Comparison of ENCODE assay signal across 10 mouse cellular contexts in genomic region chr4:132733071-132733770, GRCm38 (mm10). TPM values are rescaled to one million over a fixed set of nuclear protein-coding genes. Genes with fewer than 3 reads are reported as not detected.
A peak's percentile ranks its signal among the peaks of the same experiment; 100 is the strongest.
DNase-seq lines count a peak whose midpoint lies in the region; ATAC-seq and TF ChIP-seq lines count a peak whose summit lies in the region.
"Had no signal": no experiment of that assay in that cellular context is flagged by ENCODE, and none has a peak within 500 bp of the region (broad histone marks: within the 10 kb centered on the region; RNA-seq: fewer than 3 reads in every experiment).

No protein-coding gene starts in this region.

- no peaks in the 10 kb centered on the region for H3K9me3 ChIP-seq in lung, postnatal 0 days (ENCODE audit: low read length)
- H3K9me3 ChIP-seq in ES-E14 (ENCODE audit: control insufficient read depth, insufficient read depth, low read depth, low read length) = no peaks in the 10 kb centered on the region
- no peaks in the 10 kb centered on the region for H3K9me3 ChIP-seq in liver, embryonic 15.5 days (replicated peaks)
- H3K9me3 ChIP-seq: embryonic facial prominence, embryonic 15.5 days had no signal

- DNase-seq in heart, adult 11 months = peak; percentile 90
- DNase-seq in heart, adult 18-20 months = no peak
- DNase-seq in lung, postnatal 0 days (ENCODE audit: low spot score) = no peak
- no peak for DNase-seq in lung, postnatal 14 days
- no peak for DNase-seq in ES-E14 (ENCODE audit: low read depth, low spot score)
- DNase-seq in natural killer cell, adult 2 months (ENCODE audit: low spot score in 2 of 2) = no peak
- DNase-seq in right cerebral cortex, postnatal 25 days = no peak

- 92% methylated on average over 25 of the region's 25 CpGs for WGBS in lung, postnatal 0 days
- 81% methylated on average over 25 of the region's 25 CpGs for WGBS in liver, embryonic 15.5 days (ENCODE audit: insufficient replicate concordance)

- TF ChIP-seq CTCF in lung, postnatal 0 days (IDR thresholded peaks at IDR 0.05) = peak; percentile 19; the same call in 1 of the 2 replicates

- H3K27me3 ChIP-seq in lung, postnatal 0 days (replicated peaks; ENCODE audit: insufficient read depth, low read length) = no peaks in the 10 kb centered on the region
- H3K27me3 ChIP-seq in liver, embryonic 15.5 days = no peaks in the 10 kb centered on the region
- H3K27me3 ChIP-seq: CH12.LX; embryonic facial prominence, embryonic 15.5 days had no signal

- no peak overlapping the region for H3K9ac ChIP-seq in lung, postnatal 0 days (replicated peaks; ENCODE audit: low read depth)
- peak overlapping the region; percentile 75 for H3K9ac ChIP-seq in ES-E14 (ENCODE audit: insufficient read depth, low read depth, low read length, poor library complexity, severe bottlenecking)
- no peak overlapping the region for H3K9ac ChIP-seq in liver, embryonic 15.5 days

- no peak for TF ChIP-seq EP300 in lung, postnatal 0 days (IDR thresholded peaks at IDR 0.05)

- in situ Hi-C loops in ES-E14 (cut with MboI; ENCODE audit: low sequenced_read_pairs in 2 of 2, unreplicated experiment in 2 of 2) = no loop called here

- H3K4me3 ChIP-seq in lung, postnatal 0 days (ENCODE audit: low read depth, low read length) = no peak overlapping the region
- H3K4me3 ChIP-seq in ES-E14 (ENCODE audit: insufficient read depth in 1 of 2, low read depth in 1 of 2, low read length in 2 of 2, poor library complexity in 1 of 2, severe bottlenecking in 1 of 2) = peak overlapping the region; percentile 38 to 70; a peak in 3 of 4 replicates
- H3K4me3 ChIP-seq in liver, embryonic 15.5 days (replicated peaks) = no peak overlapping the region

- no peak overlapping the region for H3K4me2 ChIP-seq in lung, postnatal 0 days (replicated peaks; ENCODE audit: low read depth, low read length)
- H3K4me2 ChIP-seq in liver, embryonic 15.5 days = peak overlapping the region; percentile 87; the same call in 1 of the 2 replicates

- H3K27ac ChIP-seq in lung, postnatal 0 days (ENCODE audit: low read length) = no peak overlapping the region
- H3K27ac ChIP-seq in ES-E14 (ENCODE audit: insufficient read depth, low read depth, low read length, poor library complexity, severe bottlenecking) = peak overlapping the region; percentile 8; the same call in 1 of the 2 replicates
- no peak overlapping the region for H3K27ac ChIP-seq in liver, embryonic 15.5 days (replicated peaks)
- H3K27ac ChIP-seq: embryonic facial prominence, embryonic 15.5 days had no signal

- no peak for ATAC-seq in lung, postnatal 0 days
- no peak for ATAC-seq in liver, embryonic 15.5 days (ENCODE audit: insufficient read depth)

- peaks cover 11% of the 10 kb centered on the region; the same call in 1 of the 2 replicates for H3K4me1 ChIP-seq in lung, postnatal 0 days (ENCODE audit: insufficient read depth, low read depth, low read length)
- H3K4me1 ChIP-seq in ES-E14 (ENCODE audit: control insufficient read depth in 2 of 2, insufficient read depth in 2 of 2, low read length in 2 of 2, poor library complexity in 1 of 2) = peaks cover 6 to 17% of the 10 kb centered on the region in 2 experiments; a peak in 3 of 4 replicates
- peaks cover 41% of the 10 kb centered on the region for H3K4me1 ChIP-seq in liver, embryonic 15.5 days (replicated peaks)

- H3K36me3 ChIP-seq in lung, postnatal 0 days (ENCODE audit: insufficient read depth, low read length) = no peaks in the 10 kb centered on the region
- peaks cover 6% of the 10 kb centered on the region for H3K36me3 ChIP-seq in ES-E14 (ENCODE audit: control insufficient read depth, insufficient read depth, low read length, poor library complexity, severe bottlenecking)
- no peaks in the 10 kb centered on the region for H3K36me3 ChIP-seq in liver, embryonic 15.5 days (replicated peaks)
- H3K36me3 ChIP-seq: embryonic facial prominence, embryonic 15.5 days had no signal

TF ChIP-seq in ES-E14, 5 proteins besides CTCF, POLR2A, EP300 and RAD21:
- TF ChIP-seq MAFK (IDR thresholded peaks at IDR 0.05; ENCODE audit: insufficient read depth, low read depth, low read length) (no peak), HCFC1 (IDR thresholded peaks at IDR 0.05; ENCODE audit: borderline replicate concordance, insufficient read depth, low read length) (no peak), CHD2 (IDR thresholded peaks at IDR 0.05; ENCODE audit: low read depth, low read length) (no peak), ZNF384 (IDR thresholded peaks at IDR 0.05; ENCODE audit: low read depth, low read length) (no peak), ZC3H11A (IDR thresholded peaks at IDR 0.05; ENCODE audit: borderline replicate concordance, low read depth, low read length) (no peak)

RNA-seq across cellular contexts. Expression of gene Xkr8, which starts 0.9 kb away (rescaled TPM):
- 1 to 10 TPM; 1.7 to 2.0 TPM for total RNA-seq in heart, adult 18-20 months (2021)
- 3.7 and 5.1 TPM in 2 replicates for polyA plus RNA-seq in lung, postnatal 0 days (2015; fragmentation: Nextera tagmentation; extraction: Ambion mirVana)
- 9.6 and 15.5 TPM in 2 replicates for total RNA-seq in ES-E14 (2012; rRNA removed)
- polyA plus RNA-seq in liver, embryonic 15.5 days (2015; fragmentation: Nextera tagmentation; extraction: Ambion mirVana) = 2.9 and 3.0 TPM in 2 replicates

RNA-seq across cellular contexts. Expression of gene Smpdl3b, which starts 23.8 kb away (rescaled TPM):
- under 1 TPM; 0.51 to 0.79 TPM for total RNA-seq in heart, adult 18-20 months (2021)
- 3.7 TPM in 2 replicates for polyA plus RNA-seq in lung, postnatal 0 days (2015; fragmentation: Nextera tagmentation; extraction: Ambion mirVana)
- total RNA-seq in ES-E14 (2012; rRNA removed) = 28.9 and 40.2 TPM in 2 replicates
- polyA plus RNA-seq in liver, embryonic 15.5 days (2015; fragmentation: Nextera tagmentation; extraction: Ambion mirVana) = 1.0 and 1.1 TPM in 2 replicates

RNA-seq across cellular contexts. Expression of gene Rpa2, which starts 34.9 kb away (rescaled TPM):
- total RNA-seq in heart, adult 18-20 months (2021) = 10 to 100 TPM; 11.8 to 14.1 TPM
- 23.9 and 24.0 TPM in 2 replicates for polyA plus RNA-seq in lung, postnatal 0 days (2015; fragmentation: Nextera tagmentation; extraction: Ambion mirVana)
- 105 and 112 TPM in 2 replicates for total RNA-seq in ES-E14 (2012; rRNA removed)
- polyA plus RNA-seq in liver, embryonic 15.5 days (2015; fragmentation: Nextera tagmentation; extraction: Ambion mirVana) = 78.2 and 81.3 TPM in 2 replicates

Comparison
In these comparisons a context has a peak if more than half of its experiments do, and no peak if none do; other contexts are left out.
1. H3K4me3 ChIP-seq: peak in ES-E14 (2 of 2); none in lung, postnatal 0 days (single experiment) and liver, embryonic 15.5 days (single experiment).
2. RNA of gene Smpdl3b, which starts 23.8 kb away (total RNA-seq): 28.9 to 40.2 TPM in ES-E14; 0.51 to 0.79 TPM in heart, adult 18-20 months; every median in the first group is over 10 times any median in the second.